Comparison of ENCODE assay signal across 9 mouse cellular contexts in the genomic region with DNA sequence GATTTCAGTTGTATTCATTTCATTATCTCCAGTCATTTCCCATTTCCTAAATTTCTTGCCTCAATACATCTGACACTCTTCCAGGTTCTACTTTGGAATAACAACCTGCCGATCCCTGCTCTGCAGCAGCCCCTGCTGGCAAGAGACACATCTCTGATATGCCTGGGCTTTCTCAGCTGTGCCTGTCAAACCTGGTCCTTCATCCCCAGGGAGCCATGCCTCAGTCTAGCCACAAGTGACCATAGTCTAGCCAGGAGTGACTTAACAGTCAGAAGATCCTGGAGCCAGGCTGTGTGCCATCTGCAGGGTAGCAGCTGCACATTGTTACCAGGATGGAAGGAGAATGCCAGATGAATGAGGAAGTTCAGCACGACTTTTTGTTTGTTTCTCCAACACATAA.
A peak's percentile ranks its signal among the peaks of the same experiment; 100 is the strongest.
DNase-seq lines count a peak whose midpoint lies in the region; ATAC-seq and TF ChIP-seq lines count a peak whose summit lies in the region.
"Had no signal": no experiment of that assay in that cellular context is flagged by ENCODE, and none has a peak within 500 bp of the region (broad histone marks: within the 10 kb centered on the region; RNA-seq: fewer than 3 reads in every experiment).

No protein-coding gene starts in this region.

- TF ChIP-seq EP300 in liver, postnatal 0 days (IDR thresholded peaks at IDR 0.05; ENCODE audit: low read depth), result no peak

- no peak overlapping the region for H3K4me2 ChIP-seq in forebrain, embryonic 11.5 days (ENCODE audit: low read depth, low read length, severe bottlenecking)
- H3K4me2 ChIP-seq in kidney, embryonic 15.5 days, result no peak overlapping the region
- no peak overlapping the region for H3K4me2 ChIP-seq in liver, postnatal 0 days (ENCODE audit: low read depth, low read length)
- H3K4me2 ChIP-seq: neural tube, embryonic 13.5 days had no signal

- intact Hi-C loops in gastrocnemius, postnatal 14 days (cut with DNase I; ENCODE audit: low total_unique reads), result no loop called here

- WGBS in forebrain, embryonic 11.5 days, result 67% methylated on average over 2 of the region's 2 CpGs
- 69% methylated on average over 2 of the region's 2 CpGs for WGBS in forebrain, embryonic 10.5 days
- 24% methylated on average over 2 of the region's 2 CpGs for WGBS in kidney, embryonic 15.5 days
- 17% methylated on average over 2 of the region's 2 CpGs for WGBS in liver, postnatal 0 days (ENCODE audit: insufficient replicate concordance)

- ATAC-seq in forebrain, embryonic 11.5 days (replicated peaks; ENCODE audit: low FRiP score), result no peak; the same call in 1 of the 2 replicates
- 0 out of 2 replicates have a peak, but pooled peaks have one; percentile 69 for ATAC-seq in kidney, embryonic 15.5 days (replicated peaks; ENCODE audit: low FRiP score)
- ATAC-seq in liver, postnatal 0 days, result no peak

- no peaks in the 10 kb centered on the region for H3K36me3 ChIP-seq in forebrain, embryonic 11.5 days (ENCODE audit: control insufficient read depth, insufficient read depth, low read length)
- H3K36me3 ChIP-seq in forebrain, embryonic 10.5 days (replicated peaks), result no peaks in the 10 kb centered on the region
- no peaks in the 10 kb centered on the region for H3K36me3 ChIP-seq in kidney, embryonic 15.5 days
- H3K36me3 ChIP-seq in liver, postnatal 0 days (replicated peaks; ENCODE audit: insufficient read depth, low read length), result no peaks in the 10 kb centered on the region
- H3K36me3 ChIP-seq: neural tube, embryonic 13.5 days had no signal

- H3K27ac ChIP-seq in forebrain, embryonic 11.5 days (ENCODE audit: low read depth, low read length), result no peak overlapping the region
- H3K27ac ChIP-seq in forebrain, embryonic 10.5 days, result no peak overlapping the region
- H3K27ac ChIP-seq in kidney, embryonic 15.5 days, result peak overlapping the region; percentile 52; the same call in 1 of the 2 replicates
- no peak overlapping the region for H3K27ac ChIP-seq in liver, postnatal 0 days (ENCODE audit: low read depth)
- H3K27ac ChIP-seq: neural tube, embryonic 13.5 days had no signal

- TF ChIP-seq CTCF in liver, postnatal 0 days (IDR thresholded peaks at IDR 0.05; ENCODE audit: low read depth), result peak; percentile 59

- H3K4me3 ChIP-seq in forebrain, embryonic 11.5 days (ENCODE audit: low read depth, low read length), result no peak overlapping the region
- H3K4me3 ChIP-seq in forebrain, embryonic 10.5 days, result no peak overlapping the region
- H3K4me3 ChIP-seq in kidney, embryonic 15.5 days (replicated peaks), result no peak overlapping the region
- no peak overlapping the region for H3K4me3 ChIP-seq in liver, postnatal 0 days (ENCODE audit: low read depth, low read length)
- H3K4me3 ChIP-seq: neural tube, embryonic 13.5 days had no signal

- no peaks in the 10 kb centered on the region for H3K9me3 ChIP-seq in forebrain, embryonic 11.5 days (ENCODE audit: control insufficient read depth, low read length)
- H3K9me3 ChIP-seq in forebrain, embryonic 10.5 days, result no peaks in the 10 kb centered on the region
- H3K9me3 ChIP-seq in kidney, embryonic 15.5 days (replicated peaks), result no peaks in the 10 kb centered on the region
- no peaks in the 10 kb centered on the region for H3K9me3 ChIP-seq in liver, postnatal 0 days (ENCODE audit: low read length)
- H3K9me3 ChIP-seq: neural tube, embryonic 13.5 days had no signal

- no peak overlapping the region for H3K9ac ChIP-seq in forebrain, embryonic 11.5 days (ENCODE audit: low read length)
- no peak overlapping the region for H3K9ac ChIP-seq in kidney, embryonic 15.5 days
- H3K9ac ChIP-seq in liver, postnatal 0 days (replicated peaks), result no peak overlapping the region
- H3K9ac ChIP-seq: neural tube, embryonic 13.5 days had no signal

- peak; percentile 56 for DNase-seq in forebrain, embryonic 11.5 days (ENCODE audit: low spot score)
- no peak for DNase-seq in forebrain, embryonic 10.5 days (ENCODE audit: extremely low spot score, low spot score)
- peak; percentile 67 for DNase-seq in adrenal gland, postnatal 10 days
- DNase-seq in gastrocnemius, postnatal 14 days, result peak; percentile 54
- peak; percentile 19 for DNase-seq in liver, postnatal 0 days
- DNase-seq in ovary, postnatal 14 days (ENCODE audit: low spot score), result peak; percentile 18
- no peak for DNase-seq in c-Kit-positive CD71-positive TER-119-positive erythroid progenitor cells, embryonic 14.5 days (ENCODE audit: low spot score)

- no peaks in the 10 kb centered on the region for H3K27me3 ChIP-seq in forebrain, embryonic 11.5 days (ENCODE audit: control insufficient read depth, insufficient read depth, low read length)
- no peaks in the 10 kb centered on the region for H3K27me3 ChIP-seq in forebrain, embryonic 10.5 days (ENCODE audit: poor library complexity, severe bottlenecking)
- no peaks in the 10 kb centered on the region for H3K27me3 ChIP-seq in kidney, embryonic 15.5 days
- H3K27me3 ChIP-seq in liver, postnatal 0 days (ENCODE audit: insufficient read depth, low read length), result no peaks in the 10 kb centered on the region
- H3K27me3 ChIP-seq: neural tube, embryonic 13.5 days had no signal

- H3K4me1 ChIP-seq in forebrain, embryonic 11.5 days (replicated peaks; ENCODE audit: control insufficient read depth, insufficient read depth, low read length), result no peaks in the 10 kb centered on the region
- H3K4me1 ChIP-seq in forebrain, embryonic 10.5 days, result no peaks in the 10 kb centered on the region
- H3K4me1 ChIP-seq in kidney, embryonic 15.5 days, result peaks cover 3% of the 10 kb centered on the region; the same call in 1 of the 2 replicates
- H3K4me1 ChIP-seq in liver, postnatal 0 days (ENCODE audit: insufficient read depth), result no peaks in the 10 kb centered on the region

Comparison
In these comparisons a context has a peak if more than half of its experiments do, and no peak if none do; other contexts are left out.
1. DNase-seq: peak in forebrain, embryonic 11.5 days (single experiment), adrenal gland, postnatal 10 days (single experiment), gastrocnemius, postnatal 14 days (single experiment), liver, postnatal 0 days (single experiment) and ovary, postnatal 14 days (single experiment); none in forebrain, embryonic 10.5 days (single experiment) and c-Kit-positive CD71-positive TER-119-positive erythroid progenitor cells, embryonic 14.5 days (single experiment).